Mouse (Mus musculus): Measurements from ENCODE around the gene Mansc1. TPM values are rescaled to one million over a fixed set of nuclear protein-coding genes. Genes with fewer than 3 reads are reported as not detected.
"Not testable (repeated sequence)": the region's sequence is repeated elsewhere in the genome, so short reads cannot be mapped to it uniquely, and the experiment has no call there.

Mansc1 gene
- 0.99 and 2.0 TPM in 2 replicates for polyA plus RNA-seq (2015; fragmentation: Nextera tagmentation; extraction: Ambion mirVana)

- Histone ChIP-seq H3K4me2 (peak within 1 kb of the TSS; percentile 94), H3K36me3 (no peaks in the 10 kb centered on the region), H3K4me1 (peaks cover 10% of the 10 kb centered on the region), H3K4me3 (replicated peaks) (peak within 1 kb of the TSS; percentile 51), H3K9ac (replicated peaks) (peak within 1 kb of the TSS; percentile 44), H3K9me3 (replicated peaks) (no peaks in the 10 kb centered on the region), H3K27ac (replicated peaks) (no peak within 1 kb of the TSS), H3K27me3 (replicated peaks) (peaks cover 29% of the 10 kb centered on the region; the same call in 1 of the 2 replicates)
- ATAC-seq (ENCODE audit: low FRiP score): peak; percentile 61
- WGBS: 2% methylated on average over 46 of the region's 46 CpGs
These were observed at the start of gene Mansc1 for GRCm38 (mm10) chr6:134631947-134632687. Mansc1 (minus strand) TSS chr6:134632488.

GRCm38 (mm10) chr6:134679330-134679729, 47.0 kb upstream of the Mansc1 start:
- not testable (repeated sequence) for H3K27me3 ChIP-seq (replicated peaks); H3K4me2 ChIP-seq; ATAC-seq (ENCODE audit: low FRiP score); H3K9me3 ChIP-seq (replicated peaks); H3K36me3 ChIP-seq; H3K4me3 ChIP-seq (replicated peaks); H3K27ac ChIP-seq (replicated peaks); H3K4me1 ChIP-seq; H3K9ac ChIP-seq (replicated peaks)
- WGBS: 94% methylated on average over 4 of the region's 4 CpGs

- ATAC-seq (ENCODE audit: low FRiP score): no peak
- Histone ChIP-seq H3K9me3 (replicated peaks) (no peaks in the 10 kb centered on the region), H3K4me3 (replicated peaks) (no peak overlapping the region), H3K4me2 (no peak overlapping the region), H3K36me3 (no peaks in the 10 kb centered on the region), H3K9ac (replicated peaks) (no peak overlapping the region), H3K4me1 (no peaks in the 10 kb centered on the region), H3K27me3 (replicated peaks) (no peaks in the 10 kb centered on the region), H3K27ac (replicated peaks) (no peak overlapping the region)
- 75% methylated on average over 3 of the region's 3 CpGs for WGBS
These were observed 45.7 kb upstream of the Mansc1 start for GRCm38 (mm10) chr6:134678037-134678436.

- Histone ChIP-seq H3K4me3 (replicated peaks) (no peak overlapping the region), H3K27me3 (replicated peaks) (no peaks in the 10 kb centered on the region), H3K4me1 (no peaks in the 10 kb centered on the region), H3K36me3 (no peaks in the 10 kb centered on the region), H3K9me3 (replicated peaks) (no peaks in the 10 kb centered on the region), H3K4me2 (no peak overlapping the region), H3K9ac (replicated peaks) (no peak overlapping the region), H3K27ac (replicated peaks) (no peak overlapping the region)
- ATAC-seq (ENCODE audit: low FRiP score): no peak
- 86% methylated on average over 4 of the region's 4 CpGs for WGBS
These were observed 45.2 kb upstream of the Mansc1 start for GRCm38 (mm10) chr6:134677504-134677903.

GRCm38 (mm10) chr6:134673712-134674111, 41.4 kb upstream of the Mansc1 start:
- 89% methylated on average over 8 of the region's 8 CpGs for WGBS
- H3K27ac ChIP-seq (replicated peaks); H3K9ac ChIP-seq (replicated peaks); H3K36me3 ChIP-seq; H3K4me2 ChIP-seq; ATAC-seq (ENCODE audit: low FRiP score); H3K9me3 ChIP-seq (replicated peaks); H3K27me3 ChIP-seq (replicated peaks); H3K4me3 ChIP-seq (replicated peaks): not testable (repeated sequence)
- H3K4me1 ChIP-seq: peaks cover 17% of the 10 kb centered on the region

- Histone ChIP-seq H3K4me1 (peaks cover 24% of the 10 kb centered on the region), H3K9me3 (replicated peaks) (no peaks in the 10 kb centered on the region), H3K4me2 (no peak overlapping the region), H3K9ac (replicated peaks) (no peak overlapping the region), H3K36me3 (no peaks in the 10 kb centered on the region), H3K4me3 (replicated peaks) (no peak overlapping the region), H3K27me3 (replicated peaks) (no peaks in the 10 kb centered on the region), H3K27ac (replicated peaks) (no peak overlapping the region)
- ATAC-seq (ENCODE audit: low FRiP score): no peak
- 57% methylated on average over 4 of the region's 4 CpGs for WGBS
These were observed 38.7 kb upstream of the Mansc1 start for GRCm38 (mm10) chr6:134670881-134671411.

- no peak overlapping the region for H3K9ac ChIP-seq (replicated peaks)
- H3K9me3 ChIP-seq (replicated peaks): no peaks in the 10 kb centered on the region
- WGBS: 46% methylated on average over 6 of the region's 6 CpGs
- ATAC-seq (ENCODE audit: low FRiP score): peak; percentile 64; the same call in 1 of the 2 replicates
- H3K4me1 ChIP-seq: peaks cover 27% of the 10 kb centered on the region
- no peaks in the 10 kb centered on the region for H3K36me3 ChIP-seq
- no peak overlapping the region for H3K27ac ChIP-seq (replicated peaks)
- no peak overlapping the region for H3K4me2 ChIP-seq
- no peaks in the 10 kb centered on the region for H3K27me3 ChIP-seq (replicated peaks)
- H3K4me3 ChIP-seq (replicated peaks): no peak overlapping the region
These were observed 37.0 kb upstream of the Mansc1 start for GRCm38 (mm10) chr6:134669179-134669865.

- H3K36me3 ChIP-seq: no peaks in the 10 kb centered on the region
- 48% methylated on average over 2 of the region's 2 CpGs for WGBS
- no peaks in the 10 kb centered on the region for H3K9me3 ChIP-seq (replicated peaks)
- ATAC-seq (ENCODE audit: low FRiP score): no peak
- no peak overlapping the region for H3K4me2 ChIP-seq
- H3K4me1 ChIP-seq: peaks cover 31% of the 10 kb centered on the region
- no peak overlapping the region for H3K27ac ChIP-seq (replicated peaks)
- H3K4me3 ChIP-seq (replicated peaks): no peak overlapping the region
- no peak overlapping the region for H3K9ac ChIP-seq (replicated peaks)
- no peaks in the 10 kb centered on the region for H3K27me3 ChIP-seq (replicated peaks)
These were observed 36.2 kb upstream of the Mansc1 start for GRCm38 (mm10) chr6:134668519-134668918.

- Histone ChIP-seq H3K27me3 (replicated peaks) (no peaks in the 10 kb centered on the region), H3K4me1 (peaks cover 28% of the 10 kb centered on the region), H3K9me3 (replicated peaks) (no peaks in the 10 kb centered on the region), H3K4me3 (replicated peaks) (no peak overlapping the region), H3K36me3 (no peaks in the 10 kb centered on the region), H3K9ac (replicated peaks) (no peak overlapping the region), H3K27ac (replicated peaks) (no peak overlapping the region), H3K4me2 (no peak overlapping the region)
- no peak for ATAC-seq (ENCODE audit: low FRiP score)
- WGBS: 89% methylated on average over 9 of the region's 9 CpGs
These were observed 33.5 kb upstream of the Mansc1 start for GRCm38 (mm10) chr6:134665817-134666216.

- 65% methylated on average over 5 of the region's 5 CpGs for WGBS
- no peak overlapping the region for H3K4me3 ChIP-seq (replicated peaks)
- H3K27me3 ChIP-seq (replicated peaks): no peaks in the 10 kb centered on the region
- H3K4me2 ChIP-seq: no peak overlapping the region
- H3K36me3 ChIP-seq: no peaks in the 10 kb centered on the region
- no peak overlapping the region for H3K27ac ChIP-seq (replicated peaks)
- H3K4me1 ChIP-seq: peaks cover 23% of the 10 kb centered on the region; the same call in 1 of the 2 replicates
- no peaks in the 10 kb centered on the region for H3K9me3 ChIP-seq (replicated peaks)
- H3K9ac ChIP-seq (replicated peaks): no peak overlapping the region
- no peak for ATAC-seq (ENCODE audit: low FRiP score)
These were observed 32.3 kb upstream of the Mansc1 start for GRCm38 (mm10) chr6:134664573-134664972.

- Histone ChIP-seq H3K4me1 (peaks cover 9% of the 10 kb centered on the region; the same call in 1 of the 2 replicates), H3K27me3 (replicated peaks) (no peaks in the 10 kb centered on the region), H3K4me2 (no peak overlapping the region), H3K4me3 (replicated peaks) (no peak overlapping the region), H3K9ac (replicated peaks) (no peak overlapping the region), H3K9me3 (replicated peaks) (no peaks in the 10 kb centered on the region), H3K27ac (replicated peaks) (no peak overlapping the region), H3K36me3 (no peaks in the 10 kb centered on the region)
- WGBS: 83% methylated on average over 8 of the region's 8 CpGs
- ATAC-seq (ENCODE audit: low FRiP score): no peak
These were observed 28.6 kb upstream of the Mansc1 start for GRCm38 (mm10) chr6:134660714-134661406.
